ENCODE assay signal across 27 mouse cellular contexts in genomic region chr7:90164276-90164675, GRCm38 (mm10).
"Had no signal": no experiment of that assay in that cellular context is flagged by ENCODE, and none has a peak within 500 bp of the region (broad histone marks: within the 10 kb centered on the region; RNA-seq: fewer than 3 reads in every experiment).

No protein-coding gene starts in this region.

- ATAC-seq: forebrain, embryonic 13.5 days; forebrain, embryonic 14.5 days; forebrain, embryonic 15.5 days; forebrain, embryonic 16.5 days; forebrain, postnatal 0 days had no signal

- H3K9ac ChIP-seq: embryonic facial prominence, embryonic 12.5 days; embryonic facial prominence, embryonic 13.5 days; embryonic facial prominence, embryonic 15.5 days; forebrain, embryonic 12.5 days; forebrain, embryonic 13.5 days; forebrain, embryonic 15.5 days; forebrain, postnatal 0 days had no signal

- H3K27ac ChIP-seq: embryonic facial prominence, embryonic 10.5 days; embryonic facial prominence, embryonic 12.5 days; embryonic facial prominence, embryonic 13.5 days; embryonic facial prominence, embryonic 15.5 days; forebrain, embryonic 10.5 days; forebrain, embryonic 12.5 days; forebrain, embryonic 13.5 days; forebrain, embryonic 15.5 days; gastrocnemius, adult 2 months; heart, adult 2 months had no signal

- H3K4me2 ChIP-seq: embryonic facial prominence, embryonic 12.5 days; embryonic facial prominence, embryonic 13.5 days; embryonic facial prominence, embryonic 15.5 days; forebrain, embryonic 12.5 days; forebrain, embryonic 13.5 days; forebrain, embryonic 15.5 days had no signal

- H3K4me1 ChIP-seq: embryonic facial prominence, embryonic 10.5 days; embryonic facial prominence, embryonic 12.5 days; embryonic facial prominence, embryonic 13.5 days; embryonic facial prominence, embryonic 15.5 days; forebrain, embryonic 10.5 days; forebrain, embryonic 12.5 days; forebrain, embryonic 13.5 days; forebrain, embryonic 15.5 days had no signal

- H3K4me3 ChIP-seq: embryonic facial prominence, embryonic 10.5 days; embryonic facial prominence, embryonic 12.5 days; embryonic facial prominence, embryonic 13.5 days; embryonic facial prominence, embryonic 15.5 days; erythroblast, embryonic 14.5 days; forebrain, embryonic 10.5 days; forebrain, embryonic 12.5 days; forebrain, embryonic 13.5 days; forebrain, embryonic 15.5 days; gastrocnemius, adult 2 months; heart, adult 2 months had no signal

- H3K27me3 ChIP-seq: embryonic facial prominence, embryonic 12.5 days; embryonic facial prominence, embryonic 13.5 days; embryonic facial prominence, embryonic 15.5 days; forebrain, embryonic 12.5 days; forebrain, embryonic 13.5 days; forebrain, embryonic 15.5 days had no signal

- H3K9me3 ChIP-seq: embryonic facial prominence, embryonic 10.5 days; embryonic facial prominence, embryonic 12.5 days; embryonic facial prominence, embryonic 13.5 days; embryonic facial prominence, embryonic 15.5 days; forebrain, embryonic 10.5 days; forebrain, embryonic 12.5 days; forebrain, embryonic 15.5 days had no signal

- DNase-seq: cerebellum, adult 8-10 months; cerebellum, adult 9-10 months; cerebellum, adult 9-11 months; cerebellum, postnatal 10 days; cerebellum, postnatal 14 days; cerebellum, postnatal 25 days; cerebellum, postnatal 36 days; embryo, embryonic 11 days; forebrain, postnatal 0 days; gastrocnemius, adult 2 months; gastrocnemius, postnatal 10 days; gastrocnemius, postnatal 14 days; gastrocnemius, postnatal 25 days; heart, adult 11 months; heart, adult 18-20 months; heart, adult 2 months had no signal
